Mouse (Mus musculus) MEL (cell line): ENCODE results near the gene Zswim4.

ENCODE experiments used
- BHLHE40 ChIP-seq: IDR thresholded peaks from 2 replicates; pipeline ENCODE4 v1.6.1; 2012; ENCODE audit warnings: low read depth, mild to moderate bottlenecking, inconsistent platforms, low read length, improper control_type of control experiment, borderline replicate concordance
- CTCF ChIP-seq, 3 experiments: IDR thresholded peaks in 2 of 3; conservative IDR thresholded peaks in 1 of 3; 2 replicates each; pipeline ENCODE4 v1.5.1; 2011 to 2012; ENCODE audit warnings: low read length in 3 of 3, low read depth in 2 of 3, mild to moderate bottlenecking in 2 of 3, improper control_type of control experiment in 1 of 3, inconsistent platforms in 1 of 3, mixed read lengths in 1 of 3, moderate library complexity in 1 of 3; ENCODE audit not compliant: control insufficient read depth in 1 of 3, insufficient read depth in 1 of 3, poor library complexity in 1 of 3, severe bottlenecking in 1 of 3
- JUND ChIP-seq: IDR thresholded peaks from 2 replicates; pipeline ENCODE4 v1.6.1; 2011; ENCODE audit warnings: low read depth, mild to moderate bottlenecking, improper control_type of control experiment, low read length
- MAX ChIP-seq: IDR thresholded peaks from 2 replicates; pipeline ENCODE4 v1.6.1; 2011; ENCODE audit warnings: low read length, improper control_type of control experiment
- MXI1 ChIP-seq: IDR thresholded peaks from 2 replicates; pipeline ENCODE4 v1.6.1; 2011; ENCODE audit warnings: mild to moderate bottlenecking, low read depth, low read length, improper control_type of control experiment
- NRF1 ChIP-seq: IDR thresholded peaks from 2 replicates; pipeline ENCODE4 v1.6.1; 2014; ENCODE audit warnings: low read depth, mild to moderate bottlenecking, inconsistent platforms, low read length, improper control_type of control experiment, moderate library complexity; ENCODE audit not compliant: poor library complexity, insufficient read depth, severe bottlenecking
- POLR2A ChIP-seq, 2 experiments: IDR thresholded peaks; 2 replicates each; pipeline ENCODE4 v1.6.1; 2011 to 2012; ENCODE audit warnings: low read length in 2 of 2, mild to moderate bottlenecking in 2 of 2, control low read depth in 1 of 2, improper control_type of control experiment in 1 of 2, low read depth in 1 of 2, moderate library complexity in 1 of 2; ENCODE audit not compliant: control insufficient read depth in 1 of 2, insufficient read depth in 1 of 2, poor library complexity in 1 of 2
- TBP ChIP-seq: IDR thresholded peaks from 2 replicates; pipeline ENCODE4 v1.8.0; 2011; ENCODE audit warnings: low read depth, low read length, improper control_type of control experiment
- ZC3H11A ChIP-seq: IDR thresholded peaks from 2 replicates; pipeline ENCODE4 v1.6.1; 2012; ENCODE audit warnings: low read depth, mild to moderate bottlenecking, inconsistent platforms, low read length, improper control_type of control experiment
- ZKSCAN1 ChIP-seq: IDR thresholded peaks from 2 replicates; pipeline ENCODE4 v1.6.1; 2012; ENCODE audit warnings: low read depth, mild to moderate bottlenecking, inconsistent platforms, low read length, improper control_type of control experiment, moderate library complexity

DNA sequence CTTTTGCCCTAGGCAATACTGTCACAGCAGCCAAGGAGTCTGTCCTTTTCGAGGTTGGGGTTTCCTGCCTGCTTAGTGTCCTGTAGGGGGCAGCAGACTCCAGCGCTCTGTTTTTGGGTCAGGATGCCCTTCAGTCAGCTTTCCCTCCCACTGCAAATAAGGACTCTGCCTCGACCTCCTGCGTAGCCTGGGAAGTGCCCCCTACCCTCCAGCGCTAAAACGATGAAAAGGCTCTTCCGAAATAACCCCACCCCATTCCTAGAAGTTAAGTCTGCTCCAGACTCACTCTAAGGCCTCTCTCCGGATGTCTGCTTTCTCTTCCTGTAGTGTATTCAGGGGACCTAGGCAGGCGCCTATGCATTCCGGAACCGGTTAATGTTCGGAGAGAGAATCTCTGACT is 50.3 kb downstream of the Zswim4 start:
- no peak for TF ChIP-seq NRF1
- TF ChIP-seq CTCF (IDR thresholded peaks at IDR 0.05 in 2 of 3, conservative IDR thresholded peaks at IDR 0.05 in 1 of 3; ENCODE audit: control insufficient read depth in 1 of 3, insufficient read depth in 1 of 3, low read depth in 2 of 3, low read length in 3 of 3, poor library complexity in 1 of 3, severe bottlenecking in 1 of 3): peak; percentile 94 to 97 (median 95)
- TF ChIP-seq POLR2A (IDR thresholded peaks at IDR 0.05; ENCODE audit: control insufficient read depth in 1 of 2, insufficient read depth in 1 of 2, low read depth in 1 of 2, low read length in 2 of 2, poor library complexity in 1 of 2): peak in 1 of 2 experiments; percentile 42; a peak in 1 of 4 replicates
- no peak for TF ChIP-seq BHLHE40
- TF ChIP-seq ZC3H11A: peak; percentile 79
- no peak for TF ChIP-seq MAX
- no peak for TF ChIP-seq ZKSCAN1
- TF ChIP-seq JUND: no peak
- no peak for TF ChIP-seq MXI1
- peak; percentile 34; the same call in 1 of the 2 replicates for TF ChIP-seq TBP
